Mouse (Mus musculus) kidney, embryonic 15.5 days (tissue): ENCODE data around the gene Hecw2. TPM values are rescaled to one million over a fixed set of nuclear protein-coding genes. Genes with fewer than 3 reads are reported as not detected.

Experiments
- ATAC-seq: fragments of 200-750 bp; cut with Nextera tagmentation; replicated peaks from 2 replicates; pipeline ENCODE4 v1.8.0; 2017; ENCODE audit warnings: moderate TSS enrichment; ENCODE audit not compliant: low FRiP score
- H3K27ac ChIP-seq: fragments of 300-500 bp; sonication (generic); 2 replicates; pipeline ENCODE4 v1.5.1; 2015; ENCODE audit warnings: mild to moderate bottlenecking, inconsistent platforms
- H3K27me3 ChIP-seq: fragments of 300-500 bp; sonication (generic); 2 replicates; pipeline ENCODE4 v1.6.1; 2015; ENCODE audit warnings: inconsistent platforms
- H3K36me3 ChIP-seq: fragments of 300-500 bp; sonication (generic); 2 replicates; pipeline ENCODE4 v1.6.1; 2015; ENCODE audit warnings: inconsistent platforms
- H3K4me1 ChIP-seq: fragments of 300-500 bp; sonication (generic); 2 replicates; pipeline ENCODE4 v1.6.1; 2015; ENCODE audit warnings: inconsistent platforms
- H3K4me2 ChIP-seq: fragments of 300-500 bp; sonication (generic); 2 replicates; pipeline ENCODE4 v1.6.1; 2015; ENCODE audit warnings: moderate library complexity, mild to moderate bottlenecking, inconsistent platforms
- H3K4me3 ChIP-seq: fragments of 300-500 bp; sonication (generic); replicated peaks from 2 replicates; pipeline ENCODE4 v1.5.1; 2015; ENCODE audit warnings: mild to moderate bottlenecking, inconsistent platforms
- H3K9ac ChIP-seq: fragments of 300-500 bp; sonication (generic); 2 replicates; pipeline ENCODE4 v1.6.1; 2015; ENCODE audit warnings: mild to moderate bottlenecking, inconsistent platforms
- H3K9me3 ChIP-seq: fragments of 300-500 bp; sonication (generic); replicated peaks from 2 replicates; pipeline ENCODE4 v1.6.1; 2016; ENCODE audit warnings: inconsistent platforms
- WGBS: fragments of 180-500 bp; shearing (Covaris S2); methylation state at CpG from one replicate; pipeline ENCODE4 v1.1.7; 2015; ENCODE audit warnings: mixed read lengths; 5-methylcytosine and 5-hydroxymethylcytosine counted together
- polyA plus RNA-seq: library from polyadenylated mRNA; unstranded; fragments of >200 nt; fragmentation: Nextera tagmentation; extraction: Ambion mirVana; gene quantifications from 2 replicates; pipeline ENCODE4 v1.2.1, GENCODE M21; 2015

The Hecw2 gene
- polyA plus RNA-seq, 1 experiment from 2014 or later = 3.2 TPM

GRCm38 (mm10) chr1:54106756-54107155, 88.2 kb downstream of the Hecw2 start:
- H3K9me3 ChIP-seq = no peaks in the 10 kb centered on the region
- no peak overlapping the region for H3K27ac ChIP-seq
- no peak overlapping the region for H3K4me2 ChIP-seq
- no peak overlapping the region for H3K9ac ChIP-seq
- no peak overlapping the region for H3K4me3 ChIP-seq
- no peaks in the 10 kb centered on the region for H3K36me3 ChIP-seq
- no peaks in the 10 kb centered on the region for H3K4me1 ChIP-seq
- no peak for ATAC-seq
- WGBS = 82% methylated on average over 3 of the region's 3 CpGs
- no peaks in the 10 kb centered on the region for H3K27me3 ChIP-seq

GRCm38 (mm10) chr1:54079708-54080107, 115.3 kb downstream of the Hecw2 start:
- no peaks in the 10 kb centered on the region for H3K4me1 ChIP-seq
- H3K27ac ChIP-seq = no peak overlapping the region
- no peak overlapping the region for H3K4me3 ChIP-seq
- no peaks in the 10 kb centered on the region for H3K36me3 ChIP-seq
- 89% methylated on average over 3 of the region's 3 CpGs for WGBS
- H3K4me2 ChIP-seq = no peak overlapping the region
- H3K9ac ChIP-seq = no peak overlapping the region
- no peaks in the 10 kb centered on the region for H3K9me3 ChIP-seq
- H3K27me3 ChIP-seq = no peaks in the 10 kb centered on the region
- no peak for ATAC-seq

- Histone ChIP-seq H3K4me2 (no peak overlapping the region), H3K27ac (no peak overlapping the region), H3K4me1 (no peaks in the 10 kb centered on the region), H3K27me3 (no peaks in the 10 kb centered on the region), H3K36me3 (no peaks in the 10 kb centered on the region), H3K9ac (no peak overlapping the region), H3K9me3 (no peaks in the 10 kb centered on the region), H3K4me3 (no peak overlapping the region)
- WGBS = 71% methylated on average over 1 of the region's 1 CpGs
- ATAC-seq = no peak
These were observed 120.5 kb downstream of the Hecw2 start for GRCm38 (mm10) chr1:54074456-54074855.

- H3K9ac ChIP-seq = no peak overlapping the region
- H3K27me3 ChIP-seq = no peaks in the 10 kb centered on the region
- ATAC-seq = no peak
- no peaks in the 10 kb centered on the region for H3K4me1 ChIP-seq
- no peaks in the 10 kb centered on the region for H3K9me3 ChIP-seq
- H3K36me3 ChIP-seq = no peaks in the 10 kb centered on the region
- no peak overlapping the region for H3K27ac ChIP-seq
- H3K4me2 ChIP-seq = no peak overlapping the region
- WGBS = 81% methylated on average over 2 of the region's 2 CpGs
- H3K4me3 ChIP-seq = no peak overlapping the region
These were observed 124.8 kb downstream of the Hecw2 start for GRCm38 (mm10) chr1:54070121-54070520.

- Histone ChIP-seq H3K27me3 (no peaks in the 10 kb centered on the region), H3K4me1 (no peaks in the 10 kb centered on the region), H3K36me3 (no peaks in the 10 kb centered on the region), H3K9ac (no peak overlapping the region), H3K27ac (no peak overlapping the region), H3K4me2 (no peak overlapping the region), H3K4me3 (no peak overlapping the region), H3K9me3 (no peaks in the 10 kb centered on the region)
- 87% methylated on average over 1 of the region's 1 CpGs for WGBS
- ATAC-seq = no peak
These were observed 126.7 kb downstream of the Hecw2 start for GRCm38 (mm10) chr1:54068248-54068647.

- Histone ChIP-seq H3K4me2 (no peak overlapping the region), H3K9me3 (no peaks in the 10 kb centered on the region), H3K27me3 (no peaks in the 10 kb centered on the region), H3K4me3 (no peak overlapping the region), H3K4me1 (no peaks in the 10 kb centered on the region), H3K9ac (no peak overlapping the region), H3K27ac (no peak overlapping the region), H3K36me3 (no peaks in the 10 kb centered on the region)
- no peak for ATAC-seq
- WGBS = 71% methylated on average over 1 of the region's 1 CpGs
These were observed 129.5 kb downstream of the Hecw2 start for GRCm38 (mm10) chr1:54065434-54065833.

GRCm38 (mm10) chr1:54061078-54061477, 133.9 kb downstream of the Hecw2 start:
- no peak overlapping the region for H3K4me3 ChIP-seq
- no peak for ATAC-seq
- no peak overlapping the region for H3K27ac ChIP-seq
- no peaks in the 10 kb centered on the region for H3K4me1 ChIP-seq
- no peaks in the 10 kb centered on the region for H3K27me3 ChIP-seq
- H3K9ac ChIP-seq = no peak overlapping the region
- H3K4me2 ChIP-seq = no peak overlapping the region
- H3K36me3 ChIP-seq = no peaks in the 10 kb centered on the region
- 93% methylated on average over 2 of the region's 2 CpGs for WGBS
- no peaks in the 10 kb centered on the region for H3K9me3 ChIP-seq

- H3K4me1 ChIP-seq = no peaks in the 10 kb centered on the region
- no peak overlapping the region for H3K9ac ChIP-seq
- H3K36me3 ChIP-seq = no peaks in the 10 kb centered on the region
- no peak overlapping the region for H3K27ac ChIP-seq
- no peak for ATAC-seq
- H3K4me2 ChIP-seq = no peak overlapping the region
- no peak overlapping the region for H3K4me3 ChIP-seq
- no peaks in the 10 kb centered on the region for H3K27me3 ChIP-seq
- no peaks in the 10 kb centered on the region for H3K9me3 ChIP-seq
- WGBS = 69% methylated on average over 1 of the region's 1 CpGs
These were observed 135.2 kb downstream of the Hecw2 start for GRCm38 (mm10) chr1:54059731-54060130.

GRCm38 (mm10) chr1:54052771-54053170, 142.2 kb downstream of the Hecw2 start:
- H3K9ac ChIP-seq = no peak overlapping the region
- no peak overlapping the region for H3K4me2 ChIP-seq
- no peak overlapping the region for H3K27ac ChIP-seq
- no peaks in the 10 kb centered on the region for H3K4me1 ChIP-seq
- no peak overlapping the region for H3K4me3 ChIP-seq
- no peak for ATAC-seq
- H3K9me3 ChIP-seq = no peaks in the 10 kb centered on the region
- no peaks in the 10 kb centered on the region for H3K36me3 ChIP-seq
- H3K27me3 ChIP-seq = no peaks in the 10 kb centered on the region

GRCm38 (mm10) chr1:54046923-54047322, 148.0 kb downstream of the Hecw2 start:
- H3K4me2 ChIP-seq = no peak overlapping the region
- no peak overlapping the region for H3K9ac ChIP-seq
- no peaks in the 10 kb centered on the region for H3K9me3 ChIP-seq
- 32% methylated on average over 1 of the region's 1 CpGs for WGBS
- no peak for ATAC-seq
- no peak overlapping the region for H3K27ac ChIP-seq
- no peaks in the 10 kb centered on the region for H3K27me3 ChIP-seq
- no peaks in the 10 kb centered on the region for H3K36me3 ChIP-seq
- no peaks in the 10 kb centered on the region for H3K4me1 ChIP-seq
- no peak overlapping the region for H3K4me3 ChIP-seq

GRCm38 (mm10) chr1:54039062-54039461, 155.9 kb downstream of the Hecw2 start:
- Histone ChIP-seq H3K36me3 (no peaks in the 10 kb centered on the region), H3K4me1 (no peaks in the 10 kb centered on the region), H3K27me3 (no peaks in the 10 kb centered on the region), H3K4me3 (no peak overlapping the region), H3K9me3 (no peaks in the 10 kb centered on the region), H3K4me2 (no peak overlapping the region), H3K9ac (no peak overlapping the region), H3K27ac (no peak overlapping the region)
- ATAC-seq = no peak
- WGBS = 42% methylated on average over 2 of the region's 2 CpGs

- Histone ChIP-seq H3K27me3 (no peaks in the 10 kb centered on the region), H3K4me1 (no peaks in the 10 kb centered on the region), H3K27ac (no peak overlapping the region), H3K36me3 (no peaks in the 10 kb centered on the region), H3K4me3 (no peak overlapping the region), H3K9me3 (no peaks in the 10 kb centered on the region), H3K9ac (no peak overlapping the region), H3K4me2 (no peak overlapping the region)
- no peak for ATAC-seq
- 58% methylated on average over 2 of the region's 2 CpGs for WGBS
These were observed 177.3 kb downstream of the Hecw2 start for GRCm38 (mm10) chr1:54017686-54018085.

GRCm38 (mm10) chr1:54015739-54016138, 179.2 kb downstream of the Hecw2 start:
- no peaks in the 10 kb centered on the region for H3K27me3 ChIP-seq
- H3K4me1 ChIP-seq = no peaks in the 10 kb centered on the region
- no peak overlapping the region for H3K27ac ChIP-seq

More at GRCm38 (mm10) chr1:54015739-54016138, 179.2 kb downstream of the Hecw2 start:
- H3K9ac ChIP-seq = no peak overlapping the region
- H3K4me2 ChIP-seq = no peak overlapping the region
- 62% methylated on average over 4 of the region's 4 CpGs for WGBS
- H3K36me3 ChIP-seq = no peaks in the 10 kb centered on the region
- ATAC-seq = no peak
- no peak overlapping the region for H3K4me3 ChIP-seq
- H3K9me3 ChIP-seq = no peaks in the 10 kb centered on the region
